Mouse (Mus musculus): ENCODE data around the gene Avp. TPM values are rescaled to one million over a fixed set of nuclear protein-coding genes. Genes with fewer than 3 reads are reported as not detected.

Gene Avp
- polyA plus RNA-seq (2017; shearing (Covaris generic)), result not detected

GRCm38 (mm10) chr2:130582552-130582951, at the start of gene Avp:
TSS of gene Avp (minus strand) at chr2:130582554.

GRCm38 (mm10) chr2:130629839-130630203, 47.5 kb upstream of the Avp start, which contains the start of the genes Fastkd5 and Ubox5:
TSS of gene Fastkd5 (minus strand) at chr2:130630027.
TSS of gene Ubox5 (minus strand) at chr2:130630038.

GRCm38 (mm10) chr2:130575873-130576272, 6.5 kb downstream of the Avp start, which contains the start of gene Oxt:
TSS of gene Oxt (plus strand) at chr2:130576173.

GRCm38 (mm10) chr2:130563212-130564055, 18.9 kb downstream of the Avp start, which contains the start of gene Mrps26:
TSS of gene Mrps26 (plus strand) at chr2:130563742.

Other genes starting within 250 kb of the Avp start
- 0.32 TPM for gene Cpxm1, start 185.0 kb downstream of the Avp start, polyA plus RNA-seq (2017; shearing (Covaris generic))
- not detected for gene Gm28372, start 177.3 kb downstream of the Avp start, polyA plus RNA-seq (2017; shearing (Covaris generic))
- gene 1700020A23Rik, start 177.3 kb downstream of the Avp start, polyA plus RNA-seq (2017; shearing (Covaris generic)), result not detected
- not detected for gene Tmem239, start 176.1 kb downstream of the Avp start, polyA plus RNA-seq (2017; shearing (Covaris generic))
- gene Vps16, start 158.2 kb downstream of the Avp start, polyA plus RNA-seq (2017; shearing (Covaris generic)), result 266 TPM
- 13.9 TPM for gene Pced1a, start 157.9 kb downstream of the Avp start, polyA plus RNA-seq (2017; shearing (Covaris generic))
- 142 TPM for gene Ptpra, start 132.3 kb downstream of the Avp start, polyA plus RNA-seq (2017; shearing (Covaris generic))
- gene Mrps26, start 18.8 kb downstream of the Avp start, polyA plus RNA-seq (2017; shearing (Covaris generic)), result 46.4 TPM
- gene Oxt, start 6.4 kb downstream of the Avp start, polyA plus RNA-seq (2017; shearing (Covaris generic)), result 1.3 TPM
- gene Fastkd5, start 47.5 kb upstream of the Avp start, polyA plus RNA-seq (2017; shearing (Covaris generic)), result 7.9 TPM
- 3.4 TPM for gene Ubox5, start 47.5 kb upstream of the Avp start, polyA plus RNA-seq (2017; shearing (Covaris generic))
- gene Lzts3, start 60.2 kb upstream of the Avp start, polyA plus RNA-seq (2017; shearing (Covaris generic)), result 2.0 TPM
- 136 TPM for gene Ddrgk1, start 82.1 kb upstream of the Avp start, polyA plus RNA-seq (2017; shearing (Covaris generic))
- gene Itpa, start 85.1 kb upstream of the Avp start, polyA plus RNA-seq (2017; shearing (Covaris generic)), result 18.0 TPM
- gene Slc4a11, start 115.0 kb upstream of the Avp start, polyA plus RNA-seq (2017; shearing (Covaris generic)), result 0.76 TPM

Data from effector memory CD4-positive, alpha-beta T cell, adult 7 months (primary cell).